Comparison of ENCODE assay signal across 8 mouse cellular contexts in genomic region chr4:44702891-44703685, GRCm38 (mm10). TPM values are rescaled to one million over a fixed set of nuclear protein-coding genes. Genes with fewer than 3 reads are reported as not detected.
DNase-seq lines count a peak whose midpoint lies in the region; ATAC-seq and TF ChIP-seq lines count a peak whose summit lies in the region.

No protein-coding gene starts in this region.

- peak overlapping the region; percentile 73 for H3K4me2 ChIP-seq in kidney, embryonic 15.5 days
- peak overlapping the region; percentile 70 for H3K4me2 ChIP-seq in embryonic facial prominence, embryonic 11.5 days (ENCODE audit: low read depth, low read length)
- H3K4me2 ChIP-seq in hindbrain, postnatal 0 days (ENCODE audit: low read depth, low read length): peak overlapping the region; percentile 59
- peak overlapping the region; percentile 57 for H3K4me2 ChIP-seq in midbrain, embryonic 16.5 days (ENCODE audit: low read length)

- H3K27ac ChIP-seq in kidney, embryonic 15.5 days: no peak overlapping the region
- no peak overlapping the region for H3K27ac ChIP-seq in embryonic facial prominence, embryonic 11.5 days (replicated peaks; ENCODE audit: low read depth, low read length)
- no peak overlapping the region for H3K27ac ChIP-seq in hindbrain, postnatal 0 days
- no peak overlapping the region for H3K27ac ChIP-seq in midbrain, embryonic 16.5 days (ENCODE audit: low read length)

- H3K9me3 ChIP-seq in kidney, embryonic 15.5 days (replicated peaks): no peaks in the 10 kb centered on the region
- H3K9me3 ChIP-seq in embryonic facial prominence, embryonic 11.5 days (replicated peaks; ENCODE audit: control insufficient read depth, low read length): no peaks in the 10 kb centered on the region
- H3K9me3 ChIP-seq in hindbrain, postnatal 0 days (ENCODE audit: low read length): no peaks in the 10 kb centered on the region
- H3K9me3 ChIP-seq in midbrain, embryonic 16.5 days (replicated peaks; ENCODE audit: control insufficient read depth, low read length, poor library complexity, severe bottlenecking): no peaks in the 10 kb centered on the region

- no peak overlapping the region for H3K9ac ChIP-seq in kidney, embryonic 15.5 days
- H3K9ac ChIP-seq in embryonic facial prominence, embryonic 11.5 days (replicated peaks; ENCODE audit: low read length): no peak overlapping the region
- H3K9ac ChIP-seq in hindbrain, postnatal 0 days (replicated peaks; ENCODE audit: low read length): peak overlapping the region; percentile 17; the same call in 1 of the 2 replicates
- peak overlapping the region; percentile 38; the same call in 1 of the 2 replicates for H3K9ac ChIP-seq in midbrain, embryonic 16.5 days (ENCODE audit: low read depth, low read length)

- no peak for TF ChIP-seq CTCF in hindbrain, postnatal 0 days (IDR thresholded peaks at IDR 0.05; ENCODE audit: low read depth)

- under 1% methylated on average over 58 of the region's 58 CpGs for WGBS in kidney, embryonic 15.5 days
- WGBS in embryonic facial prominence, embryonic 11.5 days: under 1% methylated on average over 57 of the region's 58 CpGs
- WGBS in hindbrain, postnatal 0 days: under 1% methylated on average over 56 of the region's 58 CpGs
- WGBS in midbrain, embryonic 16.5 days: under 1% methylated on average over 55 of the region's 58 CpGs

- DNase-seq in kidney, adult 9 months: no peak
- DNase-seq in embryonic facial prominence, embryonic 11.5 days (ENCODE audit: low spot score): peak; percentile 30
- DNase-seq in hindbrain, postnatal 0 days (ENCODE audit: low spot score): no peak
- no peak for DNase-seq in c-Kit-positive CD71-positive TER-119-positive erythroid progenitor cells, embryonic 14.5 days (ENCODE audit: low spot score)
- no peak for DNase-seq in thymus, postnatal 14 days
- DNase-seq in gastrocnemius, postnatal 36 days: no peak

- no peak for ATAC-seq in kidney, embryonic 15.5 days (replicated peaks; ENCODE audit: low FRiP score)
- 0 out of 2 replicates have a peak, but pooled peaks have one; percentile 22 for ATAC-seq in embryonic facial prominence, embryonic 11.5 days (replicated peaks; ENCODE audit: insufficient number of reproducible peaks, low FRiP score, low TSS enrichment, low read depth)
- ATAC-seq in hindbrain, postnatal 0 days: no peak
- no peak for ATAC-seq in midbrain, embryonic 16.5 days

- no peaks in the 10 kb centered on the region for H3K36me3 ChIP-seq in kidney, embryonic 15.5 days
- H3K36me3 ChIP-seq in embryonic facial prominence, embryonic 11.5 days (replicated peaks; ENCODE audit: control insufficient read depth, insufficient read depth, low read depth, low read length): no peaks in the 10 kb centered on the region
- no peaks in the 10 kb centered on the region for H3K36me3 ChIP-seq in hindbrain, postnatal 0 days (ENCODE audit: insufficient read depth, low read length)
- no peaks in the 10 kb centered on the region for H3K36me3 ChIP-seq in midbrain, embryonic 16.5 days (ENCODE audit: control insufficient read depth, insufficient read depth, low read length)

- intact Hi-C loops in gastrocnemius, postnatal 36 days (cut with DNase I): no loop called here

- H3K4me1 ChIP-seq in kidney, embryonic 15.5 days: peaks cover 25% of the 10 kb centered on the region
- H3K4me1 ChIP-seq in embryonic facial prominence, embryonic 11.5 days (ENCODE audit: control insufficient read depth, insufficient read depth, low read length): peaks cover 7% of the 10 kb centered on the region
- peaks cover 3% of the 10 kb centered on the region; the same call in 1 of the 2 replicates for H3K4me1 ChIP-seq in hindbrain, postnatal 0 days (ENCODE audit: insufficient read depth, low read length)
- peaks cover 10% of the 10 kb centered on the region; the same call in 1 of the 2 replicates for H3K4me1 ChIP-seq in midbrain, embryonic 16.5 days (ENCODE audit: control insufficient read depth, insufficient read depth, low read length)

- H3K4me3 ChIP-seq in kidney, embryonic 15.5 days (replicated peaks): peak overlapping the region; percentile 43
- peak overlapping the region; percentile 37 for H3K4me3 ChIP-seq in embryonic facial prominence, embryonic 11.5 days (ENCODE audit: low read depth, low read length)
- peak overlapping the region; percentile 36 for H3K4me3 ChIP-seq in hindbrain, postnatal 0 days (ENCODE audit: low read length)
- peak overlapping the region; percentile 41 for H3K4me3 ChIP-seq in midbrain, embryonic 16.5 days (ENCODE audit: low read depth, low read length)

- H3K27me3 ChIP-seq in kidney, embryonic 15.5 days: peaks cover 98% of the 10 kb centered on the region
- H3K27me3 ChIP-seq in embryonic facial prominence, embryonic 11.5 days (ENCODE audit: control insufficient read depth, insufficient read depth, low read length): peaks cover 84% of the 10 kb centered on the region
- H3K27me3 ChIP-seq in hindbrain, postnatal 0 days (ENCODE audit: insufficient read depth, low read length): peaks cover 68% of the 10 kb centered on the region
- peaks cover 69% of the 10 kb centered on the region for H3K27me3 ChIP-seq in midbrain, embryonic 16.5 days (ENCODE audit: control insufficient read depth, insufficient read depth, low read depth, low read length)

RNA-seq across cellular contexts. Expression of gene Pax5, which starts 7.2 kb away (rescaled TPM):
- polyA plus RNA-seq in kidney, embryonic 15.5 days (2015; fragmentation: Nextera tagmentation; extraction: Ambion mirVana): 0.01 TPM in 1 of 2 replicates, not detected in the other
- polyA plus RNA-seq in embryonic facial prominence, embryonic 11.5 days (2014; fragmentation: Nextera tagmentation; extraction: Ambion mirVana): 0.28 and 0.72 TPM in 2 replicates
- total RNA-seq in hindbrain, postnatal 0 days (2014; rRNA removed): 10.0 and 14.4 TPM in 2 replicates
- polyA plus RNA-seq in hindbrain, postnatal 0 days (2015; fragmentation: Nextera tagmentation; extraction: Ambion mirVana): 0.61 and 0.81 TPM in 2 replicates
- 3.6 and 4.8 TPM in 2 replicates for polyA plus RNA-seq in midbrain, embryonic 16.5 days (2015; fragmentation: Nextera tagmentation; extraction: Ambion mirVana)
- total RNA-seq in gastrocnemius, postnatal 36 days (2021): not detected

RNA-seq across cellular contexts. Expression of gene Zcchc7, which starts 52.6 kb away (rescaled TPM):
- 38.2 and 38.3 TPM in 2 replicates for polyA plus RNA-seq in kidney, embryonic 15.5 days (2015; fragmentation: Nextera tagmentation; extraction: Ambion mirVana)
- polyA plus RNA-seq in embryonic facial prominence, embryonic 11.5 days (2014; fragmentation: Nextera tagmentation; extraction: Ambion mirVana): 16.3 and 19.0 TPM in 2 replicates
- 15.6 and 18.9 TPM in 2 replicates for total RNA-seq in hindbrain, postnatal 0 days (2014; rRNA removed)
- polyA plus RNA-seq in hindbrain, postnatal 0 days (2015; fragmentation: Nextera tagmentation; extraction: Ambion mirVana): 31.6 and 36.1 TPM in 2 replicates
- polyA plus RNA-seq in midbrain, embryonic 16.5 days (2015; fragmentation: Nextera tagmentation; extraction: Ambion mirVana): 31.2 and 34.7 TPM in 2 replicates
- total RNA-seq in gastrocnemius, postnatal 36 days (2021): 10 to 100 TPM; 11.5 to 16.2 TPM

Comparison
In these comparisons a context has a peak if more than half of its experiments do, and no peak if none do; other contexts are left out.
1. H3K9ac ChIP-seq: peak in hindbrain, postnatal 0 days (single experiment) and midbrain, embryonic 16.5 days (single experiment); none in kidney, embryonic 15.5 days (single experiment) and embryonic facial prominence, embryonic 11.5 days (single experiment).
2. Peak in every context shown above with its lines, with median percentiles within 50 percentile points of each other: H3K4me2 ChIP-seq and H3K4me3 ChIP-seq.